Mouse (Mus musculus) brain, embryonic 14.5 days (tissue): ENCODE results near the gene 2310034G01Rik.

Source experiments
- CTCF ChIP-seq: fragments of 200-500 bp; IDR thresholded peaks from 2 replicates; pipeline ENCODE4 v1.5.1; 2012; ENCODE audit warnings: inconsistent platforms, mild to moderate bottlenecking, moderate library complexity, borderline replicate concordance; ENCODE audit not compliant: insufficient read depth, insufficient read length; ENCODE audit errors: extremely low read depth
- POLR2A ChIP-seq: fragments of 200-500 bp; IDR thresholded peaks from 2 replicates; pipeline ENCODE4 v1.6.1; 2012; ENCODE audit warnings: mild to moderate bottlenecking, inconsistent platforms, borderline replicate concordance; ENCODE audit not compliant: poor library complexity, insufficient read depth, insufficient read length, severe bottlenecking; ENCODE audit errors: extremely low read depth

- no peak for TF ChIP-seq CTCF
- TF ChIP-seq POLR2A: no peak
Measured at GRCm38 (mm10) chr19:46311341-46311740, 38.8 kb downstream of the 2310034G01Rik start.
